Mouse (Mus musculus) NIH3T3 (cell line): ENCODE data around the gene Ncaph2.

Experiments
- DNase-seq: peaks from one replicate; pipeline ENCODE4 v3.0.0-alpha.2; 2012; ENCODE audit warnings: low read depth

The Ncaph2 gene

DNA sequence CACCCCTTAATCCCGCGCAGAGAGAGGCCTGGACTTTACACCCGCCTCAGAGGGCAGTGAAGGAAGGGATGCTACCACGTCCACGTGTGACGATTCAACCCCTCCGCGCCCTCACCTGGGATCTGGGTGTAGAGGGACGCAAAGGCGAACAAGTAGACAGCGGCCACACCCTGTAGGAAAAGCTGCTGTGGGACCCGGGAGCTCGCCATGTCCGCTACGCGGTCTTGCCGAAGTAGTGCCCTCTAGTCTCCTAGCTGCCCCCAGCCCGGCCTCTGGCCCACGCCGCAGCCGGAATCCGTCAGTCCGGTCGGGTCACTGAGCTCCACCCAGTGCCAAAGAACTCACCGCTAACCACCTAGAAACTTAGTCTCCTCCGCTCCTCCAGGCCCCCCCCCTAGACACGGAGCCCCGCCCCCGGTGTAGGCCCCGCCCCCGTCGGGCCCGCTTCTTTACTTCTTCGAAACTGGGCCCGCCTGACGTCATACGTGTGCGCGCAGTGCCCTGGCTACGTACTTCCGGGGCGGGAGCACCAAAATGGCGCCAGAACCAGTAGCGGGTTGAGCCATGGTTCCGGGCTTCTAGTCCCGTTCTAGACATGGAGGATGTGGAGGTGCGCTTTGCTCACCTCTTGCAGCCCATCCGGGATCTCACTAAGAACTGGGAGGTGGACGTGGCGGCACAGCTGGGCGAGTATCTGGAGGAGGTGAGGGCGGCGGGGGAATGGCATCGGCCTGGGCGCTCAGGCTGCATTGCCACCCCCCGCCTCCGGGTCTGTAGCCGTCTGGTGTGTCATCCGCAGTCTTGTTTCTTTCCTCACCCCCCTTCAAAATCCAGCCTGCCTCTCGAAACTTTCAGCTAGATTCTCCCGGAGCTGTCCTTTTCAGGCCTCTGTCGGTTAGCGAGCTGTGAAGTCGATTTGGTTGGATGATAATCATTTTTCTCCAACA is at the start of gene Ncaph2, which contains the start of gene Lmf2:
TSS of gene Ncaph2 (plus strand) at position 479 of the 947 bp plus-strand sequence.
TSS of gene Lmf2 (minus strand) at position 419 of the 947 bp plus-strand sequence.
- peak; percentile 98 for DNase-seq

DNA sequence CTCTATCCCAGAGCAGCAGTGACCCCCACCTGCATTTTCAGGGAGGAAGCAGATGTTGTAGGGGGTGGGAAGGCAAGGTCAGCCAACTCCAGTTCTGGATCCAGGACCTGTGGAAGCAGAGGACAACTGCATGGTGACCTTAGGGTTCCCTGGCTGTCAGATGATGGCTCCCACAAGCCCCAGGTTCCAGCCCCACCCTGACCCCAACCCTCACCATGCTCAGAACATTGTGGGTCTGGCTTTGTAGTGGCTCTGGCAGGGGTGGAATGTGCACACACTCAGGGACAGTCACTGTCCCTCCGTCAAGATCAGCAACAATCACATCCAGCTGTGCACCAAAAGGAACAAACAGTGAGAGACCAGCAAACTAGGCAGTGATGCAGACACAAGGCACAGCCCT is 49.6 kb upstream of the Ncaph2 start:
- no peak for DNase-seq

DNA sequence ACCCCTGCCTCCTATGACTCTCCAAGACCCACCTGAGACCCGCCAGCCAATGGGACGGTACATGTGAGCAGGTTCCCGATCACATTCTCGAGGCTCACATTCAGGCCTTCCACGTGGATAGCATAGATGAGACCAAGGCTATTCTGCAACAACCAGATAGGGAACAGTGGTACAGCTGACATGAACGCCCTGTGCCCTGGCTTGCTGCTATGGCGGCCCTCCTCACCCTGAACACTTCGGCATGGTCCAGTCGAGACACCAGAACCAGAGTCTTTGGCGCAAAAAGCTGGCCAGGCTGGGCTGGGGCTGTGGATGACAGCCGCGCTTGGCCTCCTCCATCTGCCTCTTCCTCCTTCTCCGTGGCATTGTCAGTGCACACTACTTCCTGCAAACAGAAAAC is 48.1 kb upstream of the Ncaph2 start:
- no peak for DNase-seq

DNA sequence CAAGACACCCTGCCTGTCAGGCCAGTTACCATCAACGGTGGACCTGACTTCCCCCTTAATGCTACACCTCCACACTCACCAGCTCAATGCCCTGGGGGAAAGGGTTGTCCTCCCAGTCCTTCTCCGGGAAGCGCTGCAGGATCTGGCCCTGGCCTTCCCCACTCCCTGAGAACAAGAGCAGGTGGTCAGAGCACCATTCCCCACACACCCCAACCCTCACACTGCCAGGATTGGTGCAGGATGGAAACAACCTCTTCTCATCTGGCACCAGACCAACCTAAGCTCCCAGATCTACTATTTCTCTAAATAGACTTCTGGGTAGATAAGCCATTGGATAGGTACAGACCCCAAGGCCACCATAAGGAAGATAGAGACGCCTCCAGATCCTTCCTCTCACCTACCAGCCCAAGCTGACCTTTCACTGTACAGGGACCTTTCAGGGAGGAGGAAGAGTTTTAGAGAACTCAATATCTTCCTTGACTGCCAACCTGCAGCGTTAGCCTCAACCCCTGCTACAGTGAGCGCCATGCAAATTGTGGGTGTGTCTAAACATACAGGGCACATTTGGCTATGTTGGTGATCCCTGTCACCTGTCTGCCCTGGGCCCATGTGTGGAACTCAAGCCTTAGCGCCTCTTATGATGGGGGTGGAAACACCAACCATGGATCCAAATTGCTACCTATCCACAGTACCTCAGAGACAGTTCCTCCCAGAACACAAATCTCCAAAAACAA is 46.9 kb upstream of the Ncaph2 start:
- no peak for DNase-seq

DNA sequence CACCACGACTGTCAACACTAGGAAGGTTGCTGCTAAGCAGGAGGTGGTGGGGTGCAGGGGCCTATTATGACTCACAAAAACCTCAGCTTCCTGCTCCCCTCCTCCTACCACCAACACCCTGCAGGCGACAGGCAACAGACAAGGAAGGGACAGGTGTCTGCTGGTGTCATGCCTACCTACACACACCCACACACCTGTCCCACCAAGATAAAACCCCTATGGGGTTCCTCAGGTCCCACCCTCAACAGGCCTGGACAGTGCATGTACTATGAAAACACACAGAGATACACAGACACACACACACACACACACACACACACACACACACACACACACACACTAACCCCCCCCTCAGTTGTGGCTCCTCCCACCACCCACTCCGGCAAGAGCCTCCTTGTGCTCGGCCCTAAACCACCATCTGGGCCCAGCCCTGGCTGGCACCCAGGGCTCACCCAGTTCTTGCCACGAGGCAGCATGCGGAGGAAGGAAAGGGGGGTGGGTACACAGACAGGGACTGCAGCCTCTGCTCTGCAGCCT is 45.5 kb upstream of the Ncaph2 start:
- peak; percentile 56 for DNase-seq

DNA sequence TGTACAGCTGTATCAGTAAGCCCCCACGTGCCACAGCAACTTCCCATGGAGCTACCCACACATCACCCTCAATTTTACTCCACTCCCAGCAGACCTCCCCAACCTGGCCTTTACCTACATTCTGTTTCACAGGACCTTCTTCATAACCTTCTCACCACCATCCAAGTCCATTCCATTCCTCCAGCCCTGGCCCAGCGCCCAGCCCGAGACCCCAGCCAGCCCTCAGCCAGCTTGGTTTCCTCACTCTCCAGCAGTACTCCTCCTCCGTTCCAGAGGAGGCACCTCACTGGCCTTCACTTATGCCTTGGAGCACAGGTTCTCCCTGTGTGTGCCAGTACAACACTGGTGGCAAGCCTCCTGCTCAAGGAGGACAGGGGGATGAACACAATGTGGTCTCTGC is 42.2 kb upstream of the Ncaph2 start:
- peak; percentile 11 for DNase-seq

DNA sequence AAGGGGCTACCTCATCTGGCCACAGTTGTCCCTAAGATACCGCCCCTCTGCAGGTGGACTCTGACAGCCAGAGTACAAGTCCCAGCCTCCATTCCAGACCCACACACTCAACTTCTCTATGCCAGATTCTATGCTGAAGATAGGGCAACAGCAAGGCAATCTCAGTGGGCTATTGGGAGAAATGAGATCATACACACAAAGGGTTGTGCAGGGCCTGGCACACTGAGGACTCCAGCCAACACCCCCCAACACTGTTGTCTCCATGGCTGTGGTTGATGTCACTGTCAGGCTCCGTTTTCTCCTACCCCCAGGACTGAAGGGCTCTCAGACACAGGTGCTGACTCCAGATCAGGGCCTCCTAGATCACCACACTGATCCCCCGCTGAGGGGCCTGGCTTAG is 41.4 kb upstream of the Ncaph2 start:
- no peak for DNase-seq

DNA sequence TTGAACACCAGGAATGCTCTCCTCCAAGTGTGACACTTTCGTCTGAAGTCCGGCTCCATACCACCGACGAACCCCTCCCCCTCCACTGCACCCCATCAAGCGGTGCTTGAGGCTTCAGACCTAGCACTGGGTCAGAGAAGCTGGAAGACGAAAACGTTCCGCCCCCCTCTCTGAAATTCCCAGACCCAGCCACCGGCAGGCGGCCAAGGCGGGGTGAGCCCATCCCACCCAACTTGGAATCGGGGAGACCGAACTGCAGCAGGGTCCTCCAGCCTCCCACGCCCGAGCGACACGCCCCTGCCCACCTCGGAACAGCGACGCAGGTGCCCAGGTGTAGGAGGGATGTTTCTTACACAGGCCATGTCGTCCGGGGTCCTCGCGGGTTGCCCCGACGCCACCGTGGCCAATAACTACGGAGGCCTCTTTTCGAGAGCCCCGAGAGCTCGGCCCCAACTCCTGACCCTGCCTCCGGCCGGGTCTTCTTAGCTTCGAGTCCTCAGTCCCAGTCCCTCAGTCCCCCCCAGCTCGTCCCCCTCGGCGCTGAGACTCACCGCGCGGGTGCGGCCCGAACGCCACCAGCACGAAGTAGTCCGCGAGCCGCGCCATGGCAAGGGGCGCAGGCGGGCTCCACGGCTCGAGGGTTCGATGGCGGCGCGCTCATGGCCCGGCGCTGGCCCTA is 40.9 kb upstream of the Ncaph2 start:
- peak; percentile 49 for DNase-seq

DNA sequence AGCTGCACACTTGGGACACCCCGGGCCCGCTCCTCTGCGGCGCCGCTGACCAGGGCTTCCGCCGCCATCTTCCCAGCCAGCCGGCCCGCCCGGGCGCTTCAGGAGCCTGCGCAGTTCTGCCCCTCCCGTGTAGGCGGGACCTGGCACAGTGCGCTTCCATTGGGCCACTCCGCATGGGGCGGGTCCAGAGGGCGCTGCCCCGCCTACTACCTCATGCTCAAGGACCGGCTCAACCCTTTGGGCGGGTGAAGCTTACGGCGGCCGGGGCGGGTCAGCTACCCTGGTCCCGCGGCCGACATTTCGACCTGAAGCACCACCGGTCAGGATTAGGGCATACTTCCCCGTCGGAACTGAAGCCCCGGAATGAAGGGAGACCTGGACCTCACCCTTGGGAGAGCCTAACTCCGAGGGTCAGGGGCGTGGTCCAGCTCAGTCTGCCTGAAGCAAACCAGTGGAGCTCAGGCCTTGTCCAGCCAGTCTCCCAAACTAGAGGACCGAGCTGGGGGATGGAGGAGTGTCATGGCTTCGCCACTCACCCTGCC is 40.3 kb upstream of the Ncaph2 start, which contains the start of gene Sbf1:
TSS of gene Sbf1 (minus strand) at position 122 of the 542 bp plus-strand sequence.
- DNase-seq: peak; percentile 99

DNA sequence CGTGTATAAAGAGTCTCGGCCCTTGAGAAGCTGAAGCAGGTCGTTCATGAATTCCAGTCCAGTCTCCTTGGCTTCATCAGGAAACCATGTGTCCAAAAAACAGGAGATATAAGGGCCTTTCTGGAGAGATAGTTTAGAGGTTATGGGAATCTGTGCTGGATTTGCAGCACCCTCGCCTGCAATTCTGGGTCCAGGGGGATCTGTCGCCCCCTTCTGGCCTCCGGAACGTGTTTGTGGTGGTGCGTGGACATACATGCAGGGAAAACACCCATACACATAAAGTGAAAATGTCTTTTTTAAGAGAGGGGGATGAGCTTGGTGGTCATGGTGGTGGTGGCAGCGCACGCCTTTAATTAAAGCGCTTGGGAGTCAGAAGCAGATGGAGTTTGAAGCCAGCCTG is 39.4 kb upstream of the Ncaph2 start:
- DNase-seq: peak; percentile 66

DNA sequence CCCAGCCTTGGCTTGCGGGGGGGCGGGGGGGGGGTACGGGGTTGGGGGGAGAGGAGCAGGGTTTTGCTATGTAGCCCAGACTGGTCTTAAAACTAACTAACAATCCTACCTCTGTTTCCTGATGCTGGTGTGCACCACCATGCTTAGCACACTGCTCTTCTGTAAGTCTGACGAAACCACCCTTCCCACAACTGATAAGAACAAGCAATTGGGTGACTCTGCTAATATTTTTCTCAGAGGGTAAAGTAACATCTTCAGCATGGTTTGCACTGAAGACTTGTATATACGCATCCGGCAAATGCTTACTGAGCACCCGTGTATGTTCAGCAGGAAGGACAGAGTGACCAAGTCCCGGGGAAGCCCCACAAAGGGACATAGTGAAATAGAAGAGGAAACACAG is 34.3 kb upstream of the Ncaph2 start:
- DNase-seq: no peak

DNA sequence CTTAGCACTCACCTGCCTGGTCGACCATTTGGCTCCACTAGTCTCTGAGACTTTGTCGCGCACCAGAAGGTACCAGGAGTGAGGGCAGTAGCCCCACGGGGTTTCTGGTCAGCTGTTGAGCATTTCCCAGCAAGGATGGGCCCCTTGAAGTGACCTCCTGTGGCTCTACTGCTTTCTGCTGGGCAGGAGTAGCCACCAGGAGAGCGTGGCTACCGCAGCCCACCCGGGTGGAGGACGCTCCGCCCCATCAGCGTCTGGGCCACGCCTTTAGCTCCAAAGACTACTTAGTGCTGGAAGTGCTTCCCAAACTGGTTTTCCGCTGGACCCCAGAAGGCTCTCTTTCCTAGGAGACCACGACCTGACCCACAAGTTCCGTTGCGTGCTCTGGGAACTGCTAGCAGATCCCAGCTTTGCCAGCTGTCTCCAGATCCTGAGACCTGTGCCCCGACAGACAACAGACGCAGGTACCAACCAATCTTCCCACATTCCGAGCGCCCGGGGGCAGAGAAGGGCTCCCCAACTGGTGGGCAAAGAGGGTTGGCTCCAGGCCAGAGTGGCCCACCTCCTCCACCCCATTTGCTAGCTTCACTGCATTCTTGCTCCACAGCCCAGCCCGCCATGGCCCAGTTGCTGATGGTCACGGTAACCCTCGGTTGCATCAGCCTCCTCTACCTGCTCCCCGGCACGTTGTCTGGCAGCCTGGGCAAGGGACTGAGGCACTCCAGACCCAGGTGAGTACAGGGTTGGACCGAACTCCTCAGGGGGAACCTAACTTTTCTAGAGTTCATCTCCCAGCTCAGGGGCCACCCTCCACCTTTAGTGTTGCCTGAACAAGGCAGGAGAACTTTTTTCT is 32.6 kb upstream of the Ncaph2 start, which contains the start of gene Adm2:
TSS of gene Adm2 (plus strand) at position 51 of the 853 bp plus-strand sequence.
- DNase-seq: no peak

DNA sequence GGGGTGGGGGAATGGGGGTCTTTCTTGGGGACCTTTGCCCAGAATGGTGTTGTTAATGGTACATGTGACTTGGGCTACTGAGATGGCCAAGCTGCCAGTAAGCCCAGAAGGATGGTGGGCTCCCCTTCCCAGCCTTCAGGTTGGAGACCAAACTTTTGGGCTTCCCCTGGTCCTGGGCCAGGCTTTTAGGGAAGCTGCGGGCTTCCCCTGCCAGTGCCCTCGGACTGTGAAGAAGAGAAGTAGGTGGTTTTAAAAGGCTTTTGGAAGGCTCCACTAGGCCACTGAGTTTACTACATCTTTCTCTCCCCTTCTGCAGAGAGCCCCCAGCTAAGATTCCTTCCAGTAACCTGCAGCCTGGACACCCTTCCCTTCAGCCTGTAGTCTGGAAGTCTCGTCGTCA is 31.9 kb upstream of the Ncaph2 start:
- no peak for DNase-seq

DNA sequence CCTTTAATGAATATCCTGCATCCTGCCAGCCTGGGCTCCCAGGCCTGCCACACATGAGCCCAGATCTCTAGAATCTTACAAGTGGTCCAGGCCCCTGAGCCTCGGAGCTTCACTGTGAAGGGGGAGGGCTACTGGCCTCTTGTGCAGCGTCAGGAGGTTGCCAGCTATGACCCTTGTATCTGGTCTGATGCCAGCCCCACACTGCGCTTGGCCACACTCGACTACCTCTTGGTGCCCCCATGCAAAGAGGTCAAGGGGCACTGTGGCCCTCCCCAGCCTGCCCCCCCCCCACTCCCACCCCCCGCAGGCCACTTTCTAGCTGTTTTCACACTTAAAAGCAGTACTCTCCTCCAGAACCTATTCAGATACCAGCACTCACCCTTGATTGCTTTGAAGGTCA is 29.1 kb upstream of the Ncaph2 start:
- DNase-seq: no peak

DNA sequence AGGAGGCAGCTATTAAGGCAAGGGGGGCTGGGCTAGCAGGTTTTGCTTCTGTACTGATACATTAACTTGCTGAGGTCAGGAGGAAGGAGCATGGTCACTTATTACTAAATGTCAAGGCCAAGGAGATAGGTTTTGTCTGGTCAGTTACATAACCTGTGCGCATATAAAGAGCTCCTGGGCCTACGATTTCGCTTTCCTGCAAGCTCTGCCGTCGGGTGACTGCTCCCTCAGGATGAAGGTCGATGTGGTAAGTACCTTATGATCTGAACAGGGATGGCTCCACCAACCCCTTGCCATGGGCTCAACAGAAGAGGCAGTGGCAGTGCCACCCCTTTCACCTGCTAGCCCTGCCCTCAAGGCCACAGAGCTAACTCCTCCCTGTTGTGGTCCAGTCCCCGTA is 21.2 kb upstream of the Ncaph2 start, which contains the start of gene Miox:
TSS of gene Miox (plus strand) at position 128 of the 400 bp plus-strand sequence.
- DNase-seq: no peak

DNA sequence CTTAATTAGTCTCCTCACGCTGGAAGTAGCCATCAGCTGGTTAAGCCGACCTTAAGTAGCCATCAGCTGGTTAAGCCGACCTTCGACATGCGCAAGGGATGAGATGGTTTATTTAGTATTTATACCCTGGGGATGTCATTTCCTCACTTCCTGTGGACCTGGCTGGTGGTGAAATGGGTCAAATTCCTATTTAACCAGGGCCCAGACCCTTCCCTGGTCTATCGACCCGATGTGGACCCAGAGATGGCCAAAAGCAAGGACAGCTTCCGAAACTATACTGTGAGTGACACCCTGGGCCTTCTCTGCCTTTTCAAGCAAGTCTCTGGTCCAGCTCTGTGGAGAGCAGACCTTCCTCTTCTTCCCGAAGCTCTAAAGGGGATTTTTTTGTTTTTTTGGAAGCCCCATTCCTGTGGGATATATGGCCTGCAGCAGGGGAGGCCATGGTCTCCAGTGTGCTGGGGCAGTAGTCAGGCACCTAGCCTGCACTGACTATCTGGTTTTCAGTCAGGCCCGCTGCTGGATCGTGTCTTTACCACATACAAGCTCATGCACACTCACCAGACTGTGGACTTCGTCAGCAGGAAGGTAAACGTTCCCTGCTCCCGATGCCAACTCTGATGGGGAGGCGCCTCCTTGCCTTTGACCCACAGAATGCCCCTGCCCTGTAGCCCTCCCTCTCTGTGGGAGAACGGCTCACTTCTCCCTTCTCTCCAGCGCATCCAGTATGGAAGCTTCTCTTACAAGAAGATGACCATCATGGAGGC is 20.6 kb upstream of the Ncaph2 start:
- no peak for DNase-seq

DNA sequence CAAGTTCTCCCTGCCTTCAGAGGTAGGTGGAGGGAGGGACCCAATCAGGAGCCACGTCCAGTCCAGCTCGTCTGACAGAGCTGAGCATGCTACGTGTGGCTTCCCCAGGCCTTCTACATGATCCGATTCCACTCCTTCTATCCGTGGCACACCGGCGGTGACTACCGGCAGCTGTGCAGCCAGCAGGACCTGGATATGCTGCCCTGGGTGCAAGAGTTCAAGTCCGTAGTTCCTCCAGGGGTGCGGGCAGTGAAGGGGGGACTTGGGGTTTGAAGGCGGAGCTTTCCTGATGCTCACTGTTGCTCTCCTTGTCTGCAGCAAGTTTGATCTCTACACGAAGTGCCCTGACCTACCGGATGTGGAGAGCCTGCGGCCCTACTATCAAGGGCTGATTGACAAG is 19.1 kb upstream of the Ncaph2 start:
- DNase-seq: no peak

DNA sequence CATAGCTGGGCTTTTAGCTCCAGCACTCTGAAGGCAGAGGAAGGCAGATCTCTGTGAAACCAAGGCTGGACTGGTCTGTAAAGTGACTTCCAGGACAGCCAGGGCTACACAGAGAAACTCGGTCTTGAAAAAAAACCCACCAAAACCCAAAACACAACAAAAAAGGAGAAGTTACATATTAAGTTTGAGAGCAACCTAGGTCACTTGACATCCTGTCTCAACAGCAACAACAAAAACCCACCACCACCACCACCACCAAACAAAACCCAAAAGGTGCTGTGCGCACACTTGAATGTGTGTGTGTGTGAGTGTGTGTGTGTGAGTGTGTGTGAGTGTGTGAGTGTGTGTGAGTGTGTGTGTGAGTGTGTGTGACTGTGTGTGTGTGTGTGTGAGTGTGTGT is 15.8 kb upstream of the Ncaph2 start:
- no peak for DNase-seq

DNA sequence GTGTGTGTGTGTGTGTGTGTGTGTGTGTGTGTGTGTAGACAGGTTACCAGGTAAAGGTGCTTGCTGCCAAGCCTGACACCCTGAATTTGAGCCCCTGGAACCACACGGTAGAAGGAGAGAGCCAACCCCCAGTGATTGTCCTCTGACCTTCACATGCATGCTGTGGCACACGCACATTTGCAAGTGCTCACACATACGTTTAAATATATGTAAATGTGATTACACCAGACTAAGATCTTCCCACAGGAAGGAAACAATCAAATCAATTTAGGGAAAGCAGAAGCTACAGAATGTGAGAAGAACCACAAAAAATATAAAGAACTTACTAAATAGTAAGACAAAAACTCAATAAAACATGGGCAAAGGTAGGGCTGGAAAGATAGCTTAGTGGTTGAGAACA is 15.4 kb upstream of the Ncaph2 start:
- no peak for DNase-seq

DNA sequence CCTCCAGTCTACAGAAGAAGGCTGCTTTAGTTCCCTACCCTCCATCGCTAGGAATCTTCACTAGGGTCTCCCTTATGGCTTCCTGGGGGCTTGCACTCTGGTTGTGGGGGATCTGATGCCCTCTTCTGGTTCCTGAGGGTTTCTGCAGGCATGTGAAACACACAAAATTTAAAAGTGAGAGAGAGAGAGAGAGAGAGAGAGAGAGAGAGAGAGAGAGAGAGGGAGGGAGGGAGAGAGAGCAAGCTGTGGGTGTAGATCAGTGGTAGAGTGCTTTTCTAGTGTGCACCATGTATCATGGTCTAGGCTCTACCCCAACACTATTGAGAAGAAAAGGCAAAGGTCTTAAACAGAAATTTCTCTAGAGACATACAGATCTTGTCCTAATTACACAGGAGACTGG is 13.8 kb upstream of the Ncaph2 start:
- DNase-seq: no peak
